Mouse (Mus musculus) liver, embryonic 14.5 days (tissue): ENCODE measurements around the gene Fam168a. TPM values are rescaled to one million over a fixed set of nuclear protein-coding genes. Genes with fewer than 3 reads are reported as not detected.

Source experiments
- ATAC-seq: fragments of 200-750 bp; cut with Nextera tagmentation; 2 replicates; pipeline ENCODE4 v1.8.0; 2017; ENCODE audit warnings: moderate number of reproducible peaks, mild to moderate bottlenecking, moderate library complexity; ENCODE audit not compliant: insufficient read depth
- DNase-seq, 3 experiments: peaks; one replicate each; pipeline ENCODE4 v3.0.0-alpha.2; 2012 to 2013; ENCODE audit warnings: low read depth in 3 of 3, low spot score in 3 of 3
- H3K27ac ChIP-seq: fragments of 300-500 bp; sonication (generic); 2 replicates; pipeline ENCODE4 v1.5.1; 2014; ENCODE audit warnings: moderate library complexity, mild to moderate bottlenecking, control low read depth, inconsistent platforms
- H3K27me3 ChIP-seq: fragments of 300-500 bp; sonication (generic); 2 replicates; pipeline ENCODE4 v1.6.1; 2014; ENCODE audit warnings: mild to moderate bottlenecking, low read length, moderate library complexity; ENCODE audit not compliant: control insufficient read depth, insufficient read depth
- H3K36me3 ChIP-seq: fragments of 300-500 bp; sonication (generic); replicated peaks from 2 replicates; pipeline ENCODE4 v1.6.1; 2014; ENCODE audit warnings: low read depth; ENCODE audit not compliant: control insufficient read depth, insufficient read depth
- H3K4me1 ChIP-seq, 2 experiments: fragments of 200-500 bp in 1 of 2; fragments of 300-500 bp in 1 of 2; sonication (generic) in 1 of 2; replicated peaks; 2 replicates each; pipeline ENCODE4 v1.6.1; 2012 to 2014; ENCODE audit warnings: antibody characterized with exemption in 1 of 2, inconsistent platforms in 1 of 2, low read length in 1 of 2; ENCODE audit not compliant: control insufficient read depth in 2 of 2, insufficient read depth in 2 of 2
- H3K4me2 ChIP-seq: fragments of 300-500 bp; sonication (generic); 2 replicates; pipeline ENCODE4 v1.6.1; 2014; ENCODE audit warnings: low read depth, mild to moderate bottlenecking, control low read depth, moderate library complexity
- H3K4me3 ChIP-seq, 2 experiments: fragments of 200-500 bp in 1 of 2; fragments of 300-500 bp in 1 of 2; sonication (generic) in 1 of 2; 2 replicates each; pipeline ENCODE4 v1.5.1; 2012 to 2014; ENCODE audit warnings: low read depth in 2 of 2, low read length in 2 of 2, mild to moderate bottlenecking in 2 of 2, control low read depth in 1 of 2, inconsistent platforms in 1 of 2, moderate library complexity in 1 of 2; ENCODE audit not compliant: insufficient read depth in 1 of 2
- H3K9ac ChIP-seq: fragments of 300-500 bp; sonication (generic); replicated peaks from 2 replicates; pipeline ENCODE4 v1.6.1; 2014; ENCODE audit warnings: mild to moderate bottlenecking, control low read depth, moderate library complexity
- H3K9me3 ChIP-seq: fragments of 300-500 bp; sonication (generic); 2 replicates; pipeline ENCODE4 v1.6.1; 2016; ENCODE audit warnings: low read length, mixed read lengths; ENCODE audit not compliant: control insufficient read depth
- CTCF ChIP-seq: IDR thresholded peaks from 2 replicates; pipeline ENCODE4 v1.5.1; 2016; ENCODE audit warnings: antibody characterized with exemption, low read depth, control low read depth
- EP300 ChIP-seq: IDR thresholded peaks from 2 replicates; pipeline ENCODE4 v1.6.1; 2016; ENCODE audit warnings: antibody characterized with exemption, low read depth
- WGBS: fragments of 180-500 bp; shearing (Covaris S2); extraction: QIAGEN DNeasy Blood & Tissue Kit; methylation state at CpG from one replicate; pipeline ENCODE4 v1.1.7; 2014; ENCODE audit not compliant: insufficient replicate concordance; 5-methylcytosine and 5-hydroxymethylcytosine counted together
- polyA plus RNA-seq, 2 experiments: library from polyadenylated mRNA; depleted of rRNA in 1 of 2; stranded (reverse) in 1 of 2; unstranded in 1 of 2; fragments of >200 nt; fragmentation: Nextera tagmentation in 1 of 2; extraction: Ambion mirVana in 1 of 2; gene quantifications; 2 replicates each; pipeline versions ENCODE4 v1.2.1 to v1.2.3; 2012 to 2014

Gene Fam168a
- polyA plus RNA-seq, 2 experiments: 4.1 to 4.4 TPM

GRCm38 (mm10) chr7:100780192-100780591 is 73.8 kb downstream of the Fam168a start:
- Histone ChIP-seq H3K36me3 (no peaks in the 10 kb centered on the region), H3K4me2 (no peak overlapping the region), H3K27me3 (no peaks in the 10 kb centered on the region), H3K9me3 (no peaks in the 10 kb centered on the region), H3K4me1 (peaks cover 6 to 12% of the 10 kb centered on the region in 2 experiments), H3K27ac (no peak overlapping the region), H3K4me3 (no peak overlapping the region), H3K9ac (no peak overlapping the region)
- TF ChIP-seq EP300 (no peak), CTCF (no peak)
- 28% methylated on average over 7 of the region's 7 CpGs for WGBS
- DNase-seq (no peak), ATAC-seq (no peak)

DNA sequence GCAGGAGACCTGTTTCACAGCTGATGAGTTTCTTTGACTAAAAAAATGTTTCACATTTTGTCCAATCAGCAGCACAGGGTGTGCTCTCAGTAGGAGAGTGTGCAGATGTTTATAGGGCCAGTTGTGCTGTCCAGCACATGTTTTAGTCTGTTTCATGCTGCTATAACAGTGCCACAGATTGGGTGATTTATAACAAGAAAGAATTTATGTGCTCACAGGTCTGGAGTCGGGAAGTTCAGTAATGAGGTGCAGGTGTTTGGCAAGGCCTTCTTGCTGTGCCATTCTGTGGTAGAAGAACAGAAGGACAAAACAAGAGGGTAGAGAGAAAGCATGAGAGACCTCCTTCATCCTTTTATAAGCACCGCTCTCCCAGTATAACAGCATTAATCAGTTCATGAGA is 78.2 kb downstream of the Fam168a start:
- H3K27me3 ChIP-seq: no peaks in the 10 kb centered on the region
- no peak for DNase-seq
- peaks cover 32 to 39% of the 10 kb centered on the region in 2 experiments for H3K4me1 ChIP-seq
- no peak overlapping the region for H3K4me3 ChIP-seq
- TF ChIP-seq CTCF (no peak), EP300 (no peak)
- H3K36me3 ChIP-seq: no peaks in the 10 kb centered on the region
- H3K4me2 ChIP-seq: no peak overlapping the region
- no peak for ATAC-seq
- 79% methylated on average over 2 of the region's 2 CpGs for WGBS
- peak overlapping the region; percentile 4 for H3K27ac ChIP-seq
- no peak overlapping the region; the same call in 1 of the 2 replicates for H3K9ac ChIP-seq
- no peaks in the 10 kb centered on the region for H3K9me3 ChIP-seq

- H3K27ac ChIP-seq: peak overlapping the region; percentile 51
- ATAC-seq (no peak), DNase-seq (no peak)
- H3K9ac ChIP-seq: no peak overlapping the region; the same call in 1 of the 2 replicates
- H3K4me1 ChIP-seq: peaks cover 32 to 35% of the 10 kb centered on the region in 2 experiments
- 77% methylated on average over 4 of the region's 4 CpGs for WGBS
- TF ChIP-seq CTCF (no peak), EP300 (no peak)
- no peak overlapping the region for H3K4me3 ChIP-seq
- no peaks in the 10 kb centered on the region for H3K36me3 ChIP-seq
- H3K4me2 ChIP-seq: no peak overlapping the region; the same call in 1 of the 2 replicates
- H3K27me3 ChIP-seq: no peaks in the 10 kb centered on the region
- no peaks in the 10 kb centered on the region for H3K9me3 ChIP-seq
These were observed 79.0 kb downstream of the Fam168a start for GRCm38 (mm10) chr7:100785426-100785825.

DNA sequence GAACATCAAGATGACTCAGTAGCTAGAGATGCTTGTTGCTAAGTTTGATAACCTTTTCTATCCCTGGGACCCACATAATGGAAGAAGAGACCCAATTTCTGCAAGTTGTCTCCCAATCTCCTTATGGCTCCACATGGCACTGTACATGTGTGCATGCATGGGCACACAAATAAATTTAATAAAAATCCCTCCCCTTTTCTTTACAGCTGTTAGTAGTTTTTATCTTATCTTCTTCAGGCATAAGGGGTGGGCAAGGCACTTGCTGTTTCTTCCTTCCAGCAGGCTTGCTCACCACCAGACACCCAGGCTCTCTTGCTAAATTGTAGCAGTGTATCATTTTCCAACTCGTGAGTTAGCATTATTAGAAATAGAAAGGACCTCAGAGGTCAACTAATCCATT is 79.6 kb downstream of the Fam168a start:
- no peaks in the 10 kb centered on the region for H3K27me3 ChIP-seq
- H3K4me3 ChIP-seq: no peak overlapping the region
- peak overlapping the region; percentile 35 for H3K4me2 ChIP-seq
- no peaks in the 10 kb centered on the region for H3K9me3 ChIP-seq
- 5% methylated on average over 1 of the region's 1 CpGs for WGBS
- ATAC-seq (peak; percentile 98), DNase-seq (peak; percentile 59 to 64 (median 63))
- H3K27ac ChIP-seq: peak overlapping the region; percentile 51
- H3K9ac ChIP-seq: peak overlapping the region; percentile 51
- peaks cover 32 to 35% of the 10 kb centered on the region in 2 experiments for H3K4me1 ChIP-seq
- peak; percentile 87 for TF ChIP-seq EP300
- TF ChIP-seq CTCF: no peak
- no peaks in the 10 kb centered on the region for H3K36me3 ChIP-seq

- no peak for TF ChIP-seq EP300
- TF ChIP-seq CTCF: no peak
- WGBS: 87% methylated on average over 1 of the region's 1 CpGs
- Histone ChIP-seq H3K4me2 (no peak overlapping the region), H3K27me3 (no peaks in the 10 kb centered on the region), H3K36me3 (no peaks in the 10 kb centered on the region), H3K27ac (peak overlapping the region; percentile 25), H3K4me1 (peaks cover 29 to 35% of the 10 kb centered on the region in 2 experiments), H3K4me3 (no peak overlapping the region), H3K9ac (no peak overlapping the region), H3K9me3 (no peaks in the 10 kb centered on the region)
- ATAC-seq: no peak
- no peak for DNase-seq
These were observed 81.9 kb downstream of the Fam168a start for GRCm38 (mm10) chr7:100788291-100788690.
